Mouse (Mus musculus): Measurements from ENCODE around the gene Adgrg7.
A peak's percentile ranks its signal among the peaks of the same experiment; 100 is the strongest.

The Adgrg7 gene

DNA sequence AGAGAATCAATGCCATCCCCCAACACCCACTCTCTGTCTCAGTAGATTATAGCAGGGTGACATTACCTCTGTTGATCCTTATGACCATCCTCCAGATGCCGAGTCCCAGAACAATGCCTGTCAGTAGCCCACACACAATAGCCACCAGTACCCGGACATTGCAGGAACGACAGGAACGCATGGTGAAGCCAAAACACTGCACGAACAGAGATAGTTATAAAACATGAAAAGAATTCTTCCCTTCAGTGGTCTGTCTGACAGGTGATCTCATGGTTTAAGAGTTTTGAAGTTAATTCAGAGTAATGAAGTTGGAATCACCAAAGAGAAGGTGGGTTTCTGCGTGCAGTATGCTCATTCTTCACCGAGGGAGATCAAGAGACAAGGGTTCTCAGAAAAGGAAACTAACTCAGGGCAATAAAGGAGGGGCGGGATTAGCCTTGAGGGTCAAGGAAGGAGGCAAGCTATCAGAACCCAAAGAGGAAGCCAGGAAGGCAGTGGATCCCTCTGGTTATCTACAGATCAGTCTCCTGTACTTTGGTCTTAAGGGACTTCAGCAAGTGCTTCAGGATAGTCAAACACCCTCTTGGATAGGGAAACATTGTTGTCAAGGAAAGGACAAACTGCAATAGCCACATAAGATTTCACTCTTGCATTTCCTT, at the start of gene Adgrg7:
TSS of gene Adgrg7 (minus strand) at position 375 of the 659 bp plus-strand sequence.
- no peak for DNase-seq

DNA sequence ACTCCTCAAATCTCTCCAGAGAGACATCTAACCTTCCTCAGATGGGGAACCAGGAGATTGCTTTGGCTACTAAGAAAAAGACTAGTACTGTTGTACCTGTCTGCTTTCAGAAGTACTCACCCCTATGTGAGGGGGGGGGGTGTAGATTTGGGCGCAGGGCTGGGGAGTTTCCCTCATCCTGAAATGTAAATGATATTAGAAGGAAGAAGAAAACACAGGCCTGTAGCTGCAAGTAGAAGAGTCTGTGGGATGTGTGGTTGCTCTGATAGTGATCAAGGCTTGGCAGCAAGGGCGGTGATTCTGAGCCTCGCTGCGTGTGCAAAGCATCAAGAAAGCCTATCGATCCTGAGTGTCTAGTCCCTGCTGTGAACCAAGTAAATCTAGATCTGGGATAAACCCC, 47.3 kb upstream of the Adgrg7 start:
- no peak for DNase-seq

DNA sequence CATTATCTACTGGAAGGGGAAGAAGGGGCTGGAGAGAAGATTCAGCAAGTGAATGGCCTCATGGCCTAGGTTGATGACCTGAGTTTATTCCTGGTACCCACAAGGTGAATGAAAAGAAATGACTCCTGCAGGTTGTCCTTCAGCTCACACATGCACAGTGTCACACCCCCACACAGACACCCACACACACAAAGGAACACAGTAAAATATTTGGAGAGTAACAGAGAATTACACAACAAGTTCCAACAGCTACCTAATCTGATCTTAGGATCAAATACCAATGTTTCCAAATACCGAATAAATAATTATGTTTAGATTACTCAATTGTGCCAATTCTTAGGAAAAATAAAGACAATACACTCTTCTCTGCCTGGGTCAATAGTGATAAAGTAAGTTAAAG, 37.7 kb upstream of the Adgrg7 start:
- no peak for DNase-seq

- DNase-seq = no peak
Observed at GRCm38 (mm10) chr16:56831986-56832385, 36.3 kb upstream of the Adgrg7 start.

GRCm38 (mm10) chr16:56801370-56802109, 5.9 kb upstream of the Adgrg7 start:
- no peak for DNase-seq

DNA sequence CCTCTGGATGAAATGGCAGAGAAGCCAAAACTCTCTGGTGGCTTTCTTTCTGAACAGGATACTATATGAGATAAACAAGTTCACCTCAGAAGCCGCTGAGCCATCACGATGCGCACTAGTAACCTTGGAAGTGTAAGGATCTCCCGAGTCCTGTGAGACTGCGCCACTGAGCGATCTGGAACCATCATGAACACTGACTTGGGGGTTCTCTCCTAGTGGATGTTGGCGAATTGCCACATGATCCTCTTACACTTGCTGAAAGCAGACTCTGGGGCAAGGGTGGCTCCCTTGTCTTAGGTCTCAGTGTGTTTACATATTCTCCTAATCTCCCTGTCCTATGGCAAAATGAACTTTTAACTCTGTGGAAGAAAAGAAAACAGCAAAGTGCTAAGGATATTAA, 5.3 kb upstream of the Adgrg7 start:
- DNase-seq = no peak

DNA sequence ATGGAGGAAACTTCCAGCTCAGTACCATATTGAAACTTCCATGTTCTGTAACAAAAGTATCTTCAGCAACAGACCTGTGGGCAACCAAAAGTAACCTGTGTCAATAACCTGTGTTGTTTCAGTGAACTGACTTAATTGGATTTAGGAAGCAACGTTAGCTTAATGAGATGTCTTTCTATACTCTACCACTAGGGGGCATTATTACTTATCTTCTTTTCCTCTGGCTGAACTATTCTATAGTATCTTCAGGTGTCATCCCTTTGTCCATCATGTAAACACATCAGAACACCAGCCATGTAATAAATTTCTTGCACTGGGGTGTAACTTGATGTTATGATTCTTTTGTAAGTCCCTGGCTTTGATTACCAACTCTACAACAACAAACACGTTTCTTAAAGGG, 4.8 kb upstream of the Adgrg7 start:
- DNase-seq = no peak

DNA sequence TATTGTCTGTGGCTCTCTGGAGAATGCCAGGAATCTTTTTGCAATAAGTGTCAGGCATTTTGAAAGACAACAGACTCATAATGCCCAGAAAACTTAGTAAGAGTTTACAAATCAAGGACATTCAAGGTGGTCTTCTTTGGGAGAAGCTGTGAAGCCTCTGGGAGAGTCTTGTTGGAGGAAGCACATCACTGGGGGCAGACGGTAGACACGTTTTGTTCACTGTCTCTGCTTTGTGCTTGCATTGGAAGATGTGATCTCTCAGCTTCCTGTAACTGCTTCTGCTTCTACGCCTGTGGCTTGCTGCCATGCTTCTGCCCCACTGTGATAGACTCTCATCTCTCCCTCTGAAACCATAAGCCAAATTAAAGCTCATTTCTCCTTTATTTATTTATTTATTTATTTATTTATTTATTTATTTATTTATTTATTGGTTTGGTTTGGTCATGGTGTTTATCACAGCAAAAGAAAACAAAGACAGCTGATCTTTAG, 3.9 kb upstream of the Adgrg7 start:
- no peak for DNase-seq

GRCm38 (mm10) chr16:56798873-56799272, 3.2 kb upstream of the Adgrg7 start:
- no peak for DNase-seq

DNA sequence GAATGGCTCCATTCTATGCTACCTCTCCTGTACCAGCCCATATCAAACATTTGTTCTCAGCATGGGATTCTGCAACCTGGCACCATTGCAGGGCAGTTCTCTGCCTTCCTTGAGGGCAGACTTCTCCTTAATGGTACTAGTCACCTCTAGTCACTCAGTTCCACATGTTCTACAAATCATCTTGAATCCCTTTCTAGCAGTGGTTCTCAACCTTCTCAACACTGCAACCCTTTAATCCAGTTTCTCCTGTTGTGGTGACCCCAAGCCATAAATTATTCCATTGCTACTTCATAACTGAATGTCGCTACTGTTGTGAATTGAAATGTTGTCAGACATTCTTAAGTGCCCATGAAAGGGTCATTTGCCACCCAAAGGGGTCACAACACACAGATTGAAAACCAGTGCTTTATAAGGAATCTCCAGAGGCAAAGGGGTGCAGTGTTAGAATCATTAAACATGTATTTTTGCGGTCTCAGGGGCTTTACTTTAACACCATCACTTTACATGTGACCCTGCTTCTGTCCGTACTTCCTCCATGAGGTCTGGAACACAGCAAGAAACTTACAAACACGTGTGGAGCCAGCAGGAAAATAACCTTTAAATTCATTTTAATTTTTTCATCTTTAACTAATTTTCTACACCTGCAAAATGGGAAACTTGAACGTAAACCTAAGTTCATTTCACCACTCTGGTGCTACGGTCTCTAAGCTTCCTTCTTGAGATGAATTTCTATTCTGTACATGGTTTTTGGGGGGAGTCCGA, 1.1 kb downstream of the Adgrg7 start:
- DNase-seq = no peak

GRCm38 (mm10) chr16:56793778-56794177, 1.9 kb downstream of the Adgrg7 start:
- DNase-seq = peak; percentile 13

DNA sequence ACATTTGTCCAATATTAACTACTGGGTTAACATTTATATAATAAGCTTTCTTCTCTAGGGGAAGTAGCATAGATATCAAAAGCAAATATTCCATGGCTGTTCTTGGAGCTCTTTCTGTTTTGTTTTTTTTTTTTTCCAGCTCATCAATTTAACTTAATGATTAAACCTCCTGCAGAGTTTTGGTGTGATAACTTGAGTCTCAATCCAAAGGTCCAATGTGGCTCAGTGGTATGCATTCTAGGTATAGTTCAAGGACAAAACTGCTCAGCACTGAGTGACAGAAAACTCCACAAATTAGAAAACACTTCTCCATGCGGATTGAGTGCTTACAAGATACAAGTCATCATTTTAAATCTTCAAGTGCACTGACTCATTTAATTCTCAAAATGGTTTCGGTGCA, 9.7 kb downstream of the Adgrg7 start:
- no peak for DNase-seq

DNA sequence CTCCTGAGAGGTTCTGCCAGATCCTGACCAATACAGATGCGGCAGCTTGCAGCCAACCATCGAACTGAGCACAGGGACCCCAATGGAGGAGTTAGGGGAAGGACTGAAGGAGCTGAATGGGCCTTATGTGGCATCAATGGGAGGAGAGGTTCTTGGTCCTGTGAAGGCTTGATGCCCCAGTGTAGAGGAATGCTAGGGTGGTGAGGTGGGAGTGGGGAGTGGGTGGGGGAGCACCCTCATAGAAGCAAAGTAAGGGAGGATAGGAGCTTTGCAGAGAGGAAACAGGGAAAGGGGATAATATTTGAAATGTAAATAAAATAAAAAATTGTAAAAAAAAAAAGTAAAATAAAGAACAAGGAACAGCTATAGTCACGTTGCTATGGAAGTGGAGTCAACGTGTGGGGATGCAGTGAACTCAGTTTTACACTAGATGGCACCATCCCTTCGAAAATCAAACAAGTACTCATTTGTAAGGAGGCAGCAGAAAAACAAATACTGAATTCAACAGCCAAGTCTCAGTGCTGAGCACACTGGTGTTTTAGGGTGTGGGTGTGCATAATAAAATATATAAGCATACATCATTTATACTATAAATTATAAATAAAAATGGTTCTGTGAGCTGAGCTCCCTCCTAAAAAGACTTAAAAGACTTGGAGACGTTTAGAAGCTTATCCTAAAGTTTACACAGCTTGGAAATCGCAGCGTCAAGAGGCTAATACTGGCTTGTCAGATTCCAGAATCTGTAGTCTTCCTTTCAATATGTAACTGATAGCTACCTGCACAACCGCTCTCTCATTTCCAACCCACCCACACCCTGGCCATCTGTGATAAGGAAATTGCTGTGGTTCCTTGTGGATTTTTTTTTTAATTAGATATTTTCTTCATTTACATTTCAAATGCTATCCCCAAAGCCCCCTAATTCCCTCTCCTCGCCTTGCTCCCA, 24.2 kb downstream of the Adgrg7 start:
- DNase-seq = peak; percentile 13

DNA sequence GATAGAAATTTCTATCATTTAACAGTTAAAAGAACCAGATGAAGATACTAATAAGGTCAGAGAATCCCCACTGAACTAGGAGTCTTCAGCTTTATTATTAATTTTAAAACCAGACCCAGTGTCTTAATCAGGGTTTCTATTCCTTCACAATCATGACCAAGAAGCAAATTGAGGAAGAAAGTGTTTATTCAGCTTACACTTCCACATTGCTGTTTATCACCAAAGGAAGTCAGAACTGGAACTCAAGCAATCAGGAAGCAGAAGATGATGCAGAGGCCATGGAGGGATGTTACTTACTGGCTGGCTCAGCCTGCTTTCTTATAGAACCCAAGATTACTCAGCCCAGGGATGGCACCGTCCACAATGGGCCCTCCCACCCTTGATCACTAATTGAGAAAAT, 66.6 kb downstream of the Adgrg7 start:
- no peak for DNase-seq

GRCm38 (mm10) chr16:56724927-56725326, 70.7 kb downstream of the Adgrg7 start:
- no peak for DNase-seq

DNA sequence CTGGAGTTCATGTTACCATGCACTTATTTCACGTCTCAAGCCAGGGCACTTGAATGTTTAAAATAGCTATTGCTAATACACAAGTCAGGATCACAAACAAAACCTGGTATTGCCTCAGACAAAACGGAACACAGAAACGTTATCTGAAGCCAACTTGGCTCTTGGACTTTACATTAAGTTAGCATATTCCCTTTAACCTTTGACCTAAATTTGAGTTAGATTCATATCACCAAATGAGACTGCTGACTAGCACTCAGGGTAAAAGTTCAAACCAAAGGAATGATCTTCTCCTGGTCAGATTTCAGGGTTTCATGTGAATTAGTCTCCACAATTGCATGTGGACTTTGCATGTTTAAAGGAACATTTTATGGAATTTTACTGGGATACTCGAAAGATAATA, 73.3 kb downstream of the Adgrg7 start:
- DNase-seq = no peak

GRCm38 (mm10) chr16:56719031-56719430, 76.6 kb downstream of the Adgrg7 start:
- no peak for DNase-seq

DNA sequence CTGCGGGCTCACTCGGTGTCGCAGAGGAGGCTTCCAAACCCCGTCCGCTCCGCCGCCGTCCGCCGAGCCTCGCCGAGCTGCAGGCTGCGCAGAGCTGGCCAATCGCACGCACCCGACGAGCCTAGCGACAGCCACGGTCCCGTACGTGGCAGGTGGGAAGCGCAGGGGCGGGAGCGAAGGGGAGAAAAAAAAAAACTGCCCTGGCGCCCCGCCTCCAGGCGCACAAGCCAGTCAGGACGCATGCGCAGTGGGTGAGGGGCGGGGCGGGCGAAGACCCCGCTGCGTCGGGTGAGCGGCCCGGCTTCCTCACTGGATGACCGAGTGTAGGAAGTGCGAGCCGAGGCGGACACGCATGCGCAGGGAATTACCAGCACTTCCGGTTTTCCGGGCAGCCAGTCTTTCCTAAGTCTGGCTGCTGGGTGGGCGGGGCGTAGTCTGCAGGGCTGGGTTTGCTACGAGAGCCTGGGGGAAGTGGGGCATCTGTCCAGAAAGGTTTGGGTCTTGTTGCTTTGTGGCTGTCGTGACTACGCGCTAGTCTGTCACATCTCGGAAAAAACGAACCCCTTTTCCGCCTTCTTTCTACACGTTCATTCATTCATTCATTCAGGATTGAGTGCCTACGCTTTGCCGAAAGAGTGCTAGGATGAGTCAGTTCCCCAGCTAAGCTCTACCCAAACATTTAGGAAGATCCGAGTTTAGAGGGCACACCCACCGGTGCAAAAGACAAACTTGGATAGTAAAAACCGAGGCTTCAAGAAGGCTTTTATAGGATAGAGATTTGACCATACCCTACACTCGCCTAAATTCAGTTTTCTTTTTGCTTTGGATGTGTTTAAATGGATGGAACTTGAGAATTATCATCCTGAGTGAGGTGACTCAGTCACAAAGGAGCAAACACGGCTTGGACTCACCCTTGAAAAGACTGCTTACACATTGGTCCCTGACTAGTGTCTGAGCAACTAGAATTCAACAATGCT, 78.1 kb downstream of the Adgrg7 start, which contains the start of gene Tfg:
TSS of gene Tfg (minus strand) at position 227 of the 977 bp plus-strand sequence.
- peak; percentile 99 for DNase-seq

- peak; percentile 35 for DNase-seq
Observed at GRCm38 (mm10) chr16:56716557-56717179, 79.0 kb downstream of the Adgrg7 start.

DNA sequence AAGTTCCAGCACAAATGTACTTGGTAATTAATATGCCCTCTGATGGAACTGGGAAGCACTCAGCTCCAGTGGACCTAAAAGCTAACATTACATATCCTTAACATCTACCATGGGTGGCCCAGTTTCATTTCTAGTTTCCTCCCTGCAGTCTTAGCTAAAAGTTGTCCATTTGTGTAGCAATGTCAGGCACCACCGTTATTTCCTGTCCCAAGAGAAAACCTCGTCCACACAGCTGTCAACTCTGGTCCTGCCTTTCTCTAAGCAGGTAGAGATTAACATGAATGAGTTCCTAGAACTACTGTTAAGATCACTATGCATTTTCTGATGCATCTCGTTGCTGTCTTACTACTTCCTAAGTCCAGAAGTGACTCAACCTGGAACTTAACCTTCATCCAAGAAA, 80.0 kb downstream of the Adgrg7 start:
- no peak for DNase-seq

- no peak for DNase-seq
Observed at GRCm38 (mm10) chr16:56710071-56710470, 85.6 kb downstream of the Adgrg7 start.

All from kidney, adult 11 months (tissue).